Mouse (Mus musculus) retina, postnatal 7 days (tissue): ENCODE data around the gene Nmur1.

Experiments used
- DNase-seq: peaks from one replicate; pipeline ENCODE4 v3.0.0-alpha.2; 2012; ENCODE audit warnings: low read depth, low spot score

The Nmur1 gene

GRCm38 (mm10) chr1:86409476-86409875, 16.6 kb downstream of the Nmur1 start:
- no peak for DNase-seq

- no peak for DNase-seq
Observed at GRCm38 (mm10) chr1:86408515-86408914, 17.5 kb downstream of the Nmur1 start.

GRCm38 (mm10) chr1:86406914-86407313, 19.1 kb downstream of the Nmur1 start:
- DNase-seq = no peak

- no peak for DNase-seq
Observed at GRCm38 (mm10) chr1:86406313-86406712, 19.7 kb downstream of the Nmur1 start.

GRCm38 (mm10) chr1:86404834-86405233, 21.2 kb downstream of the Nmur1 start:
- DNase-seq = no peak

GRCm38 (mm10) chr1:86400096-86400754, 25.8 kb downstream of the Nmur1 start:
- no peak for DNase-seq

- no peak for DNase-seq
Observed at GRCm38 (mm10) chr1:86399322-86399721, 26.7 kb downstream of the Nmur1 start.

- DNase-seq = no peak
Observed at GRCm38 (mm10) chr1:86398222-86398621, 27.8 kb downstream of the Nmur1 start.

GRCm38 (mm10) chr1:86397621-86398020, 28.4 kb downstream of the Nmur1 start:
- no peak for DNase-seq

- DNase-seq = no peak
Observed at GRCm38 (mm10) chr1:86395897-86396296, 30.1 kb downstream of the Nmur1 start.

GRCm38 (mm10) chr1:86394246-86394645, 31.8 kb downstream of the Nmur1 start:
- no peak for DNase-seq

- no peak for DNase-seq
Observed at GRCm38 (mm10) chr1:86393219-86393618, 32.8 kb downstream of the Nmur1 start.

GRCm38 (mm10) chr1:86391425-86391824, 34.6 kb downstream of the Nmur1 start:
- no peak for DNase-seq

- peak; percentile 70 for DNase-seq
Observed at GRCm38 (mm10) chr1:86389230-86389629, 36.8 kb downstream of the Nmur1 start.

GRCm38 (mm10) chr1:86381027-86381426, 45.0 kb downstream of the Nmur1 start:
- no peak for DNase-seq

- DNase-seq = no peak
Observed at GRCm38 (mm10) chr1:86379161-86379569, 46.9 kb downstream of the Nmur1 start.

GRCm38 (mm10) chr1:86378662-86379061, 47.4 kb downstream of the Nmur1 start:
- DNase-seq = no peak

- no peak for DNase-seq
Observed at GRCm38 (mm10) chr1:86376354-86376753, 49.7 kb downstream of the Nmur1 start.

GRCm38 (mm10) chr1:86371997-86372396, 54.0 kb downstream of the Nmur1 start:
- DNase-seq = no peak

GRCm38 (mm10) chr1:86368086-86368485, 57.9 kb downstream of the Nmur1 start:
- DNase-seq = no peak

GRCm38 (mm10) chr1:86363671-86364070, 62.4 kb downstream of the Nmur1 start:
- DNase-seq = no peak

GRCm38 (mm10) chr1:86361852-86362615, 64.0 kb downstream of the Nmur1 start:
- DNase-seq = no peak

GRCm38 (mm10) chr1:86360441-86360840, 65.6 kb downstream of the Nmur1 start:
- no peak for DNase-seq
